Mouse (Mus musculus) liver, adult 2 months (tissue): Measurements from ENCODE around the gene Kcnn3.

Experiments
- CTCF ChIP-seq: fragments of 200-500 bp; IDR thresholded peaks from 2 replicates; pipeline ENCODE4 v1.5.1; 2011; ENCODE audit warnings: low read depth, low read length, control low read depth
- POLR2A ChIP-seq: fragments of 200-500 bp; IDR thresholded peaks from 2 replicates; pipeline ENCODE4 v1.6.1; 2011; ENCODE audit warnings: low read length, control low read depth; ENCODE audit not compliant: insufficient read depth; ENCODE audit errors: extremely low read depth

GRCm38 (mm10) chr3:89557811-89558210 is 37.8 kb downstream of the Kcnn3 start:
- TF ChIP-seq POLR2A (no peak), CTCF (no peak)
